Mouse (Mus musculus): ENCODE measurements around the gene Dhx29.
A peak's percentile ranks its signal among the peaks of the same experiment; 100 is the strongest.

The Dhx29 gene

DNA sequence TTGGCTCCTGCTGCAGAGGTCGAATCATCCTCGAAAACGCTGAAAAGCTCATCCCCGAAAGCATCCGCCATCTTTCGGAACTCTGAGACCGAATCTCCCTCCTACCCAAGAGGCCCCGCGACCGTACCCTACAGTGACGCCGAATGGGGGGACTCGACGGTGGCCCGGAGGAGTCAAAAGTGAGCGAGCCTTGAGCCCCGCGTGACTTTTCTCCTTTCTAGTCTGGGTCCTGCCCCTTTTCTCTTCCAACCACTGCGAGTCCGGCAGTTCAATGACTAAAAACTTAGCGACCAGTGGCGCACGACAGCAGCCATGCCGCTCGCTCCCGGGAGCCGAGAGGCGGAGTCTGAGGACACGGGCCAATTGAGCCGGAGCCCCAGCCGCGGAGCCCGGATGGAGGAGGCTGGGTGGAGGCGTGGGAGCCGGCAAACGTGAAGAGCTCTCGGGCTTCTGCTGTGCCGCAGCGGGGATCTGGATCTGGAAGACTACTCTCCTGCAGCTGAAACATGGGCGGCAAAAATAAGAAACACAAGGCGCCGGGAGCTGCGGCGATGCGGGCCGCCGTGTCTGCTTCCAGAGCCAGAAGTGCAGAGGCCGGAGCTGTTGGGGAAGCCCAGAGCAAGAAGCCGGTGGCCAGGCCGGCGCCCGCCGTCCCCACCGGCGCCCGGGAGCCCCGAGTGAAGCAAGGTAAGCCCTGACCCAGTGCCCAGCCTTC is at the start of gene Dhx29, which contains the start of gene Mtrex:
Gene Dhx29, plus strand, starts transcription at position 168 of the 715 bp plus-strand sequence.
Gene Mtrex, minus strand, starts transcription at position 112 of the 715 bp plus-strand sequence.
- peak; percentile 93 to 96 for DNase-seq

DNA sequence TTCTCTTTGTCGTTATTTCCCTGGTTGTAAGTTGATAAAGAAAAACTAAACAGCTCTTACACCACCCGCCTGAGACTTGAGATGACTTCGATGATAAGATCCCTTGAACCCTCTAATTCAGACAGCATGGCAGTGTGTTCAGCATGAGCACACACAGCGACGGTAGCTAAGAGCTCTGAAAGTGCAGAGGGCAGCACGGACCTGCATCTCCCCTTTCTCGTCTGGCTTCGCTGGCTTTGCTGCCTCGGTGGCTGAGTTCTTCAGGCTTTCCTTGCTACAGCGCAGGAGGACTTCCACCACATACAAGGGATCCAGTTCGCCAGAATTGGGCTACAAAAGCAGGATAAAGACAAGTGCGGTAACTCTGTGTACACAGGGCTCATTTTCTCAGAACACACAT is 40.0 kb upstream of the Dhx29 start:
- no peak for DNase-seq

- no peak for DNase-seq
These were observed 25.1 kb upstream of the Dhx29 start for GRCm38 (mm10) chr13:112902176-112902575.

- peak in 1 of 2 experiments; percentile 8 for DNase-seq
These were observed 17.6 kb upstream of the Dhx29 start for GRCm38 (mm10) chr13:112909663-112910062.

DNA sequence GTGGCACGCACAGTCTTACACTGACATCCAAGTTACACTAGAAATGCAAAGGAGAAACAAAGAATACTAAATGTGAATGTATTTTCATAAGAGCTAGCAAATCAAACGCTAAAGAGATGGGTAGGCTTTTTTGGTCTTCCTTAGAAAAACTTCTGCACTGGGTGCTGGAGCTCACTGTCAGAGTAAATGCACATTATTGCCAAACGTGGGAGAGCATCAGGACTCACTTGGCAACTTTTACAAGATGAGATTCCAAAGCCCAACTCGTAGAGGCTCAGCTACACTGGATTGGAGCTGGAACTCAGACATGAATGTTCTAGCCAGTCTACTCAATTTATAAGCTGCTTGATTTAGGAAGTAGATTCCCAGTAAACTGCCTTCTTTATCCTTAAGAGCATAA is 16.8 kb upstream of the Dhx29 start:
- no peak for DNase-seq

GRCm38 (mm10) chr13:112919141-112919865 is 8.0 kb upstream of the Dhx29 start:
- no peak for DNase-seq

DNA sequence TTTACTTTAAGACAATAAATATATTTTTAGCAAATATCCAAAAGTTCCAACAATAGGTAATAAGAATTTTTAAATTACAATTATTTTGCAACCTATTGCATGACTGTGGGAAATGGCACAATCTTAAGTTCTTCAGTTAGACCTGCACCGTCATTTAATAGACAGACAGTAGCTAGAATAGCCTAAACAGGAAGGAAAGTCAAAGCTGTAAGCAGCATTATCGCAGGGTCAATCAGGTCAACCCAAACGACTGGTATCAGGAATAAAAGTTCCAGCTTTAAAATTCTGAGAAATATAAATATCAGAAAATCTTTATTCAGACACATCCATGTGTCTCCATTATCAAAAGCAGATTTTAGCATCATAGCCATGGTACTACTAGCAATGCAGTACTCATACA is 6.3 kb upstream of the Dhx29 start:
- DNase-seq: no peak

GRCm38 (mm10) chr13:112925266-112925665 is 2.0 kb upstream of the Dhx29 start:
- no peak for DNase-seq

- DNase-seq: no peak
These were observed 1.3 kb upstream of the Dhx29 start for GRCm38 (mm10) chr13:112925976-112926375.

GRCm38 (mm10) chr13:112926796-112927195 is 458 bp upstream of the Dhx29 start:
- DNase-seq: peak; percentile 12 to 31

DNA sequence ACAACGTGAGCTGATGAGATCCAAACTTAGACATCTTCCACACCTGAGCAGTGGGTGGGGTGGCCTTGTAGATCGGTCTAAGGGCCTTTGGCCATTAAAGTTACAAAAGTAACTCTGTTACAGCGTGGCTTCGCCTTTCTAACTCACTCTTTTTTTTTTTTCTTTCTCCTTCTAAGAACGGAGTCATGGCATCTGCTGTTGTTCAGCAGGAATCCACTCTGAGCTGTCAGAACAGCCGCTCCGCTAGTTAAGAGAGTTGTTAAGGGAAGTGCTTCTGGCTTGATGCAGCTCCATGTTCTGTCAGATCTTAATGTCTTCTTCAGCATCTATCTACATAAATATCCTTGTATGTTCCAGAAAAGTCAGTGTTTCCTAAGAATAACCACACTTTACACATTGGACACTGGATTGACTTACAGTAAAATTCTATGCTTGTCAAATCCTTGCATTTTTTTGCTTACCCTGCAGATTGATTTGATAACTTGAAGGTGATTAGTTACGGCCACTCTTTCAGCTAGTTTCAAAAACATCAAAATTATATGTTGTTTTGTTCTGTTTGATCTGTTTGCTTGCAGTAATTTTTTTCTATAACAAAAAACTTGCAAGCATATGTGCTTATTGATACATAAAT is 899 bp downstream of the Dhx29 start:
- DNase-seq: no peak

DNA sequence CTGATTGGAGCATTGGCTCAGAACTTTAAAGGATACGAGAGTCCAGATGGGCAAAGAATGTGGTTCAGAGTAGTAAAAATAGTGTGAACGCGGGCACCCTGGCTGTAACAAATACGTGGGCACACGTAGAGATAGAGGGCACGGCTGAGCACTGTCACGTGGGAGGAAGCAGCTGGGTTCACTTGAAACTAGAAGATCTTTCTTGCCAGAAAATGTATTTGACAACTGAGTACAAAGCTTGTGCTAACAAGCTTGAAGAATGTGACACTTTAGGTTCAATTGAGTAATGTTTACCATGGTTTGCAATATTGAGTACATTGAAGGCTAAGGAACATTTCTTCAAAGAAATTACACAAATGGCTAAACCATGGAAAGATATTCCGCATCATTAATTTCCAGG is 10.9 kb downstream of the Dhx29 start:
- no peak for DNase-seq

GRCm38 (mm10) chr13:112941879-112942330 is 14.7 kb downstream of the Dhx29 start:
- DNase-seq: no peak

- DNase-seq: no peak
These were observed 18.1 kb downstream of the Dhx29 start for GRCm38 (mm10) chr13:112945312-112945711.

- no peak for DNase-seq
These were observed 18.6 kb downstream of the Dhx29 start for GRCm38 (mm10) chr13:112945900-112946299.

GRCm38 (mm10) chr13:112954067-112954466 is 26.8 kb downstream of the Dhx29 start:
- no peak for DNase-seq

DNA sequence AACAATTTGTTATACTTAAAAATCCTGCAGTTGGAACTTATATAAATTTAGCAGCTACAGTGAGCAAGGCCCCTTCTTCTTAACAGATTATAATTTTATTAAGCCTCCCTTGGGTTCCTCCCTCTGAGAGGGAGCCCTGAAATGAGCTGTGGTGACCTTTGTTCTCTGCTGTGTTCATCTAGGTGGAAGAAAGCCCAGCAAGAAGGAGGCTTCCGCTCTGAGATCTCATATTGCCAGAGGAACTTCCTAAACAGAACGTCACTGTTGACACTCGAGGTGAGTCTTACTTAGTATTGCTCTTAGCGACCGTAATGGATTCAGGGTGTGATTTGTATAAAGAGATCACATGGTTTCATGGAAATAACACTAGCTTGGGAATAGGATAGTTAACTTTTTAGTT is 35.8 kb downstream of the Dhx29 start:
- no peak for DNase-seq

DNA sequence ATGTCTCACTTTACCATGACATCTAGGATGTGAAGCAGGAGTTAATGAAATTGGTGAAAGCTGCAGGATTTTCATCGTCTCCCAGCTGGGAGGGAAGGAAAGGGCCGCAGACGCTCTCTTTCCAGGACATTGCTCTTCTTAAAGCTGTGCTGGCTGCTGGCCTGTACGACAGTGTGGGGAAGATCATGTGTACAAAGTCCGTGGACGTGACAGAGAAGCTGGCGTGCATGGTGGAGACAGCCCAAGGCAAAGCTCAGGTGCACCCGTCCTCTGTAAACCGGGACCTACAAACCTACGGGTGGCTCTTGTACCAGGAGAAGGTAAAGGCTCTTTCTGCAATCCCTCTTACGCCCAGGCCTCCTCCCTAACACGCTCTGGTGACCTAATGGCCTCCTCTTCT is 37.2 kb downstream of the Dhx29 start:
- DNase-seq: no peak

DNA sequence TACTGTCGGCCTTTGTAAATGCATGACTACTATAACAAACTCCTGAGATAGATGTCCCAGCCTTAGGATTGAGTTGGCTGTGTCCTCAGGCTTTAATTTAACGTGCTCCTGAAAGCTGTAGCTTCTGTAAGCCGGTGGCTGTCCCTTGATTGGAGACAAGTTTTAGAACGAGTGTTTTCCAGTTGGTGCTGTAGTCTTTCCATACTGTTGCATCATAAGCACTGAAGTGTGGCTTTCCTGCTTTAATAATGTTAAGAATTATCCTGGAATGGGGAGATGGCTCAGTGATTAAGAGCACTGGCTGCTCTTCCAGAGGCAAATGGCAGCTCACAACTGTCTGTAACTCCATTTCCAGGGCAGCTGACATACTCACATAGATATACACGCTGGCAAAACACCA is 40.0 kb downstream of the Dhx29 start:
- DNase-seq: no peak

GRCm38 (mm10) chr13:112976720-112977119 is 49.5 kb downstream of the Dhx29 start:
- no peak for DNase-seq

GRCm38 (mm10) chr13:112985605-112986450 is 58.6 kb downstream of the Dhx29 start:
- DNase-seq: no peak

GRCm38 (mm10) chr13:112986451-112986950 is 59.2 kb downstream of the Dhx29 start:
- DNase-seq: no peak
